Mouse (Mus musculus): ENCODE data around the gene 4930433I11Rik. TPM values are rescaled to one million over a fixed set of nuclear protein-coding genes. Genes with fewer than 3 reads are reported as not detected.
"Not testable (repeated sequence)": the region's sequence is repeated elsewhere in the genome, so short reads cannot be mapped to it uniquely, and the experiment has no call there.

The 4930433I11Rik gene
- polyA plus RNA-seq (2015; fragmentation: Nextera tagmentation; extraction: Ambion mirVana): not detected in 2 replicates

DNA sequence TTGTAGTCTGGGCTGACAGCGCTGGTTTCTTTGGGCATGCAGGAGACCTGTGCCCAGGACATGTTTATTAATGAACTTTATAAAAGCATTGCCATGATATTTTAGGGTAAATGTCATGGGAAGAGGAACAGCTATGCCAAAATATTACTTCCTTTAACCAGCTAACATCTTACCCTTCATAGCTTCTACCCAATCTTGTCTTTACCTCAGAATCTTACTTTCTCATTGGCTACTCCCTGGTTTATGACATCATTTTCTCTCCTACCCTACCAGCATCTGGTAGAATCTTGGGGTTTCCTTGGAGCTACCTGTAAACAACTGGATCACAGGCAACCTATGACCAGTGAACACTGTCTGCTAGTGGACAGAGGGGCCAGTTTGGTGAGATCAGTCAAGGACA is at the start of gene 4930433I11Rik:
Gene 4930433I11Rik, plus strand, starts transcription at position 301 of the 400 bp plus-strand sequence.
- Histone ChIP-seq H3K27ac (ENCODE audit: low read depth, low read length) (no peak within 1 kb of the TSS), H3K4me3 (ENCODE audit: low read depth, low read length) (no peak within 1 kb of the TSS), H3K9ac (ENCODE audit: low read depth, low read length) (no peak within 1 kb of the TSS), H3K9me3 (ENCODE audit: control insufficient read depth) (no peaks in the 10 kb centered on the region), H3K4me1 (replicated peaks; ENCODE audit: control insufficient read depth, insufficient read depth, low read length) (no peaks in the 10 kb centered on the region), H3K27me3 (replicated peaks; ENCODE audit: control insufficient read depth, insufficient read depth, low read length) (no peaks in the 10 kb centered on the region), H3K4me2 (replicated peaks; ENCODE audit: low read depth) (no peak within 1 kb of the TSS), H3K36me3 (ENCODE audit: control insufficient read depth, insufficient read depth) (no peaks in the 10 kb centered on the region)
- TF ChIP-seq CTCF (IDR thresholded peaks at IDR 0.05; ENCODE audit: low read depth): no peak
- no peak for ATAC-seq
- 83% methylated on average over 1 of the region's 1 CpGs for WGBS

GRCm38 (mm10) chr7:40939371-40939770 is 48.0 kb upstream of the 4930433I11Rik start:
- no peak for TF ChIP-seq CTCF (IDR thresholded peaks at IDR 0.05; ENCODE audit: low read depth)
- H3K4me3 ChIP-seq (ENCODE audit: low read depth, low read length): no peak overlapping the region
- no peaks in the 10 kb centered on the region for H3K4me1 ChIP-seq (replicated peaks; ENCODE audit: control insufficient read depth, insufficient read depth, low read length)
- H3K27ac ChIP-seq (ENCODE audit: low read depth, low read length): no peak overlapping the region
- WGBS: 76% methylated on average over 1 of the region's 1 CpGs
- no peaks in the 10 kb centered on the region for H3K36me3 ChIP-seq (ENCODE audit: control insufficient read depth, insufficient read depth)
- H3K9ac ChIP-seq (ENCODE audit: low read depth, low read length): no peak overlapping the region
- no peak overlapping the region for H3K4me2 ChIP-seq (replicated peaks; ENCODE audit: low read depth)
- no peaks in the 10 kb centered on the region for H3K9me3 ChIP-seq (ENCODE audit: control insufficient read depth)
- ATAC-seq: no peak
- H3K27me3 ChIP-seq (replicated peaks; ENCODE audit: control insufficient read depth, insufficient read depth, low read length): no peaks in the 10 kb centered on the region

GRCm38 (mm10) chr7:40942233-40942935 is 45.0 kb upstream of the 4930433I11Rik start:
- TF ChIP-seq CTCF (IDR thresholded peaks at IDR 0.05; ENCODE audit: low read depth): peak; percentile 51
- WGBS: 41% methylated on average over 3 of the region's 3 CpGs

DNA sequence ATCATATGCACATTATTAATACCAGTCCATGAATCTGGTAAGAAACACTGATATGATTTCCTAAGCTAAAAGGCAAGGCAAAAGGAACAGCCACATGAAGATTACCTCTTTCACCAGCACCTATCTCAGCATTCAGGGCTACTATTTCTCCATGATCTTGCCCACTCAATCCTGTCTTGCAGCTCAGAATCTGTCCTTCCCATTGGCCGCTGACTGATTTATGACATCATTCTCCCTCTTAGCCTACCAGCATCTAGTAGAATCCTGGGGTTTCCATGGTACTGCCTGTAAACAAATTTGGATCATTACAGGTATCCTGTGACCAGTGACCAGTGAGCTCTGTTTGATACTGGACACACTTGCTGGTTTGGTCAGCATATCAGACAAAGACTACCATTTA is 45.1 kb downstream of the 4930433I11Rik start, which contains the start of gene Gm4884:
Gene Gm4884, plus strand, starts transcription at position 301 of the 400 bp plus-strand sequence.
- not testable (repeated sequence) for H3K4me1 ChIP-seq (replicated peaks; ENCODE audit: control insufficient read depth, insufficient read depth, low read length); H3K9me3 ChIP-seq (ENCODE audit: control insufficient read depth); H3K27ac ChIP-seq (ENCODE audit: low read depth, low read length); H3K4me3 ChIP-seq (ENCODE audit: low read depth, low read length); H3K36me3 ChIP-seq (ENCODE audit: control insufficient read depth, insufficient read depth); H3K4me2 ChIP-seq (replicated peaks; ENCODE audit: low read depth); H3K9ac ChIP-seq (ENCODE audit: low read depth, low read length); H3K27me3 ChIP-seq (replicated peaks; ENCODE audit: control insufficient read depth, insufficient read depth, low read length); ATAC-seq
- WGBS: 74% methylated on average over 1 of the region's 1 CpGs

More at GRCm38 (mm10) chr7:40942233-40942935, 45.0 kb upstream of the 4930433I11Rik start:
- Histone ChIP-seq H3K9me3 (ENCODE audit: control insufficient read depth) (no peaks in the 10 kb centered on the region), H3K9ac (ENCODE audit: low read depth, low read length) (no peak overlapping the region), H3K4me1 (replicated peaks; ENCODE audit: control insufficient read depth, insufficient read depth, low read length) (no peaks in the 10 kb centered on the region), H3K4me3 (ENCODE audit: low read depth, low read length) (no peak overlapping the region), H3K27me3 (replicated peaks; ENCODE audit: control insufficient read depth, insufficient read depth, low read length) (no peaks in the 10 kb centered on the region), H3K27ac (ENCODE audit: low read depth, low read length) (no peak overlapping the region), H3K4me2 (replicated peaks; ENCODE audit: low read depth) (no peak overlapping the region), H3K36me3 (ENCODE audit: control insufficient read depth, insufficient read depth) (no peaks in the 10 kb centered on the region)
- ATAC-seq: no peak

- not testable (repeated sequence) for H3K4me1 ChIP-seq (replicated peaks; ENCODE audit: control insufficient read depth, insufficient read depth, low read length); ATAC-seq; H3K9me3 ChIP-seq (ENCODE audit: control insufficient read depth); H3K9ac ChIP-seq (ENCODE audit: low read depth, low read length); H3K27me3 ChIP-seq (replicated peaks; ENCODE audit: control insufficient read depth, insufficient read depth, low read length); H3K4me3 ChIP-seq (ENCODE audit: low read depth, low read length); H3K36me3 ChIP-seq (ENCODE audit: control insufficient read depth, insufficient read depth); H3K4me2 ChIP-seq (replicated peaks; ENCODE audit: low read depth); H3K27ac ChIP-seq (ENCODE audit: low read depth, low read length)
- WGBS: 66% methylated on average over 3 of the region's 3 CpGs
Observed at GRCm38 (mm10) chr7:41044058-41044457, 56.7 kb downstream of the 4930433I11Rik start.

Other genes with a start within 250 kb of the 4930433I11Rik start
- gene Vstm2b, start 89.2 kb upstream of the 4930433I11Rik start, polyA plus RNA-seq (2015; fragmentation: Nextera tagmentation; extraction: Ambion mirVana): 0.10 and 0.23 TPM in 2 replicates
- not detected in 2 replicates for gene Gm4884, start 45.2 kb downstream of the 4930433I11Rik start, polyA plus RNA-seq (2015; fragmentation: Nextera tagmentation; extraction: Ambion mirVana)
- gene Gm5592, start 166.3 kb downstream of the 4930433I11Rik start, polyA plus RNA-seq (2015; fragmentation: Nextera tagmentation; extraction: Ambion mirVana): not detected in 2 replicates

Data from intestine, postnatal 0 days (tissue).